Mouse (Mus musculus): ENCODE measurements around the gene Car15.

DNA sequence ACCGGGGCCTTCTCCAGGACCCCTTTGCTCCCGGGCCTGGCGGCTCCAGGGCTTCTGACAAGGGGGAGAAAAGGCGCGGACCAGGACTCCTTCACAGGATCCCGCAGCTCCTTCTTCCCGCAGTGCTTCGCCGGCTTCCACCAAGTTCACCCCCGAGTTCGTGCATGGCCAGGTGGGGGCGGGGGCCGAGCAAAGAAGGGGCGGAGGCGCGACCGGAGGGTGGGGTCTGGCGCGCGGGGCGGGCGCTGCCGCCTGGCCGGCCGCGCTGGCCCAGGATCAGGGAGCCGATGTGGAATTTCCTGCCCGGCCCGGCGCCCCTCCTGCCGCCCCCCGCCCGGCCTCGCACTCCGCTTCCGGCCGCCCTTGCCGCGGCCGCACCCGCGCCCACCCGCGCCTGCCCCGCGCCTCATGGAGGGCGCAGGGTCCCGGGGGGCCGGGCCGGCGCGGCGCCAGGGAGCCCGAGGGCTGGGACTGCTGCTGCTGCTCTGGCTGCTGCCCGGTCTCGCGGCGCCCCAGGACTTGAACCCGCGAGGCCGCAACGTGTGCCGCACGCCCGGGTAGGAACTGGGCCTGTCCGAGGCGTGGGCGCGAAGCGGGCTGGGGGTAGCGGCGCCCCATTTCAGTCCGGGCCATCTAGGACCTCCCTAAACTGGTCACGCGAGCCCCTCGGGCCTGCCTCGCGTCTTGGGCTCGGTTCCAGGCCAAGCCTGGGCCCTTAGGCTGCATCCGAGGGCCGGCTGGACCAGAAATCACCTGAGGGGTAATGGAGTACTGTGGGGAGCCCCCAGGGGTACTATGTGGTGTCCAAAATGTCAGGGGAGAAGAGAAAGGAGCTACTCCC, 41.0 kb downstream of the Car15 start, which contains the start of gene Scarf2:
- no peak for TF ChIP-seq POLR2A (IDR thresholded peaks at IDR 0.05; ENCODE audit: extremely low read depth, insufficient read depth, low read length)
- TF ChIP-seq CTCF (IDR thresholded peaks at IDR 0.05; ENCODE audit: low read depth, low read length) = no peak

Measured in liver, adult 2 months (tissue).